Mouse (Mus musculus): ENCODE measurements around the gene Utp11.

Gene Utp11

DNA sequence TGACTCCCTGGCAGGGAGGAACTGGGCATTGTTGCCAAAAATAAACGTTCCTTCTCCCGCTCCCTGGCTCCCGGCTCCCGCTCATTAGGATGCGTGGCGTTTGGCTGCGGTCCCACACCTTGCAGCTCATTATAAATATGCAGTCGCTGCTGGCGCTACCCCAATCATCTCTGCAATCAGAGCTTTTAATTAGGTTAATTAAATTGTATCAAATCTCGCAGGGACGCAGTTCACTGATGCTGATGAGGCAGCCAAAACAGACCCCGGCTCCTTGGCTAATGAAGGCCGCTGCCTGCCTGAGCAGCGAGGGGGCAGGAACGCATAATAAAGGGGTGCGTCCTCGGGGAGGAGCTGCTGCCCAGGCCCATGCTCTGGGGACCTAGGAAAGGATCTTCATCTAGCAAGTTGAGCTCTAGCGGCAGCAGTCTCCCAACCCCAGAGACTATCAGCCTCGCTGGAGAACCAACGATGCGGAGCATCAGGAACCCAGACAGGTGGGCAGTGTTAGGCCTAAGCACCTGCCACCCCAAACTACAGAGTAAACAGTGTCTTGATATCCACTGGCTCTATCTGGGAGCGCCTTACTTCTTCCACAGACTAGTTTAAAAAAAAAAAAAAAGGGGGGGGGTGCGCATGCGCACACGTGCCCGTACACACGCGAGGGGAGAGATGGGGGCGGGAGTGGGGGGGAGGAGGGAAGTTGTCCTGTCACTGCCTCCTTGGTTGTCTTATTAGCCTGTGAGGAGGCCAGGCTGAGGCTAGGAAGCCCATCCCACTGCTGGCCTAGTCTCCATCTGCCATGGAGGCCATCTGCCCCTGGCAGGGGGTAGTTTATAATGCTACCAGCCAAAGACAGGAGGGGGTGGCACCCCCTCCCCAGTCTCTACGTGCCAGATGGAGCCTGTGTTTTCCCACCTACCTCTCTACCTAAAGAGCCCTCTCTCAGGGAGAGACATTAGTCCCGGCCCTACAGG is 20.8 kb downstream of the Utp11 start:
- no peak for DNase-seq (ENCODE audit: low spot score)

DNA sequence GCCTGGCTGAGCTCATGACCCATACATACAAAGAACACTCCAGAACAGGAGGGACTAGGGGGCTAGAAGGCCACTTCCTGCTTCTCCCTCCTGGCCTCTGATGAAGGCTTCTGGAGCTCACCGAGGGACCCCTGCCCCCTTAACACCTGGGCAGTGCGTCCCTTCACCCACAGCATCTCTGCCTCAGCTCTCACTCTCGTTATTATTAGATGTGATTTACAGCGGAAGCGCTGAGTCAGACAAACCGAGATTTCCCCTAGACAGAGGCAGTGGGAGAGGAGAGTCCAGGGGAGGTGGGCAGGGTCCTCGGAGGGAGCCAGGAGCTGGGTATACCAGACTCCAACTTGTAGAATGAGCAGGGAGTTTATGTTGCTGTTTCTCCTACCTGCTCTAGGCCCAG is 21.8 kb downstream of the Utp11 start:
- DNase-seq (ENCODE audit: low spot score): no peak

DNA sequence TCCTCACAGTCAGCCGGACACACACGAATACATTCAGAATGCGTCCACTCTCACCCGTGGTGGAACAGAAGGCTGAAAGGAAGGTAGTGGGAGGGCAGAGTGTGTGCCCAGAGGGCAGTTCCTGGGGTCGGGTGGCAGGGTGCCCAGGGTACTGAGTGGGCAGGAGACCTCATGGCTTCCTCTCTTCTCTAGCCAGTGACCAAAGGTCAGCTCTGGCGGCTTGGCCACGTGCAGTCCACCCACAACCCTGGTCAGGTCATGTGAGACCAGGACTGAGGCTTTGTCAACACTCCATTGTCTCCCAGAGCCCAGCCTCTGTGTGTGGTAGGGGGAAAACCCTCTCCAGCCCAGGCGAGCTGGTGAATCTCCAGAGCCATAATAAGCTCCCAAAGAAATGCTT is 23.2 kb downstream of the Utp11 start:
- peak; percentile 29 for DNase-seq (ENCODE audit: low spot score)

DNA sequence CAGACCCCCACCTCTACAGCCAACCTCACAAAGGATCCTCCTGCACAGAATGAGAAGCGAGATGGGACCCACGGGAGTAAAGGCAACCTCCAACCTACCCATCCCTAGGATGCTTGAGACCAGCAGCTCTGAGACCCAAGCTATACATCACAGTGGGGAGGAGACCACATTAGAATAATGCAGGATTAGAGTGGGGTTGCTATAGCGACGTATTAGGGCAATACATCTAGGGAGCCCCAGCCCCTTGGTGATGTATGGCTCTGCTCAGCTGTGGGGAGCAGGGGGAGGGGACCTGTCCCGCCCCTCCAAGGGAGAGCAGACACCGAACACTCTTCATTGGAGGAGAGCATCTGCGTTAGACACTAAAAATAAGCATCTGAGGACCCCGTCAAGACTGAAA is 25.3 kb downstream of the Utp11 start:
- DNase-seq (ENCODE audit: low spot score): no peak

DNA sequence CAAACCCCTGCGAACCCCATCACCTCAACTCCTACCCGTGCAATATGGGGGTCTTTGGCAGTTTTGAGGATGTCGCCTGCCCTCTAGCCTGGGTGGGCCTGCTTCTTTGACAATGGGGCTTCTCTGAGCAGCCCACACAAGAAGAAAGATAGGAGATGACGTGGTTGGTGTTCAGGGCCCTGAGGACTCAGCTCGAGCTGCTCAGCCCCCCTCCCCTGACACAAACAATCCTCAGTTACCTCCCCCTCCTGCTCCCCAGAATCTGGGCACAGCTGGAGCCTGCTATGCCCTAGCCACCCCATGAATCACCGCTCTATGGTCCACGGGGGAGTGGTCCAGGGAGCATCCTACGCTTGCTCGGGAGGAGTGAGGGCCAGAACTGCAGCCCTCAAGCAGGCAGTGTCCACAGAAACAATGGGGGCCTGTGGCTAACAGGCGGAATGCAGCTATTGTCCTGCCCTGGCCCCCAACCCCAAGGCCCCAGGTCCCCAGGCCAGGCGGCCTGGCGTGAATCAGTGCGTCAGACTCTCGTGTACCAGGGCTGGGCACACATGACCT is 25.8 kb downstream of the Utp11 start:
- DNase-seq (ENCODE audit: low spot score): no peak

DNA sequence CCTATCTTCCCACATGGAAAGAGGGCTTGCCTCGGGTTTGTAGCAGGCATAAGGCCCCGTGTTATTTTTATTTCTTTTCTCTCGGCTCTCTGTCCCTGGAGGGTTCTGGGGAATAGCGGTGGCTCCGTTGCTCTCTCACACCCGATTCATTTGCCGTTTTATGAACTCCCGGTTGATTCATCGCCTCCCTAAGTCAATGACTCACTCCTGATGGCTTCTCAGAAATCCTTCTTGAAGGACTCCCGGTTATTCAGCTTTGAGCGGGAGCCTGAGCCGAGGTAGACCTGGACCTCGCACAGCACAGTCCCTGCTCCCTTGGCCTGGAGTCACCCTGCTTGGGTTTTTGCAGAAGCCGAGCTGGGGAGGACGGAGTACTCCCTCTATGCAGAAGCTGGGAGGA is 28.8 kb downstream of the Utp11 start:
- no peak for DNase-seq (ENCODE audit: low spot score)

DNA sequence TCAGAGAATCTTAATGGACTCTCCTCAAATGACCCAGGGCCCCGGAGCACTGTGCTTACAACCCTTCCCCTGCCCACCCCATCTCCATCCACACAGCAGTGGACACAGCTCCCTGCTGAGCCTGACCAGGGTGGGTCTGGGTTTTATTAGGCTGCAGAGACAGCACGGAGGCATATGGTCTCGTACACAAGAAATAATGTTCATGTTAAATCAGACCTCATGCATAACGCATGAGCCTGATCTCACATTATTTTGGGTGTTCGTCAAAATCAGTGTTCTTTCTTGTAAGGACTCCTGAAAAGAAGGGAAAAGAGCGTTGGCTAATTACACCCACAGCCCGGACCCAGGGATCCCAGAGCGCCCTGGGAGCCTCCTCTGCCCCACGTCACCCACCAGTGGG is 29.2 kb downstream of the Utp11 start:
- DNase-seq (ENCODE audit: low spot score): no peak

DNA sequence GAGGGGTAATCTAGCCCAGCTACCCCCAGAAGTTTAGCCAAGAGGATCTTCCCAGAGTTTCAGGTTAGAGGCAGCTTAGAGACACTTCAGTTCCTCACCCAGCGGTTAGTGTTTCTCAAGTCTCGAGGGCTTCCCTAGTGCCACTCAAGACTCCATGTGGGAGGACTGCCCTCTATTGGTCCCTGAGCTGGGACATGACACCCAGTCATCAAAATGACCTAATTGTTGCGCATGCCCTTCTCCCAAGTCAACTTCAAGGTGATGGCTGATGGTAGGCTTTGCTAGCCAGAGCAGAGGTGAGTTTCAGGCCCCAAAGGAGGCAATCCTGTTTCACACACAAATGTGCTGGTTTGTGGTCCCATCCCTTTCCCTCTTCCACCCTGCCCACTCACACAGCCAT is 30.4 kb downstream of the Utp11 start:
- DNase-seq (ENCODE audit: low spot score): no peak

DNA sequence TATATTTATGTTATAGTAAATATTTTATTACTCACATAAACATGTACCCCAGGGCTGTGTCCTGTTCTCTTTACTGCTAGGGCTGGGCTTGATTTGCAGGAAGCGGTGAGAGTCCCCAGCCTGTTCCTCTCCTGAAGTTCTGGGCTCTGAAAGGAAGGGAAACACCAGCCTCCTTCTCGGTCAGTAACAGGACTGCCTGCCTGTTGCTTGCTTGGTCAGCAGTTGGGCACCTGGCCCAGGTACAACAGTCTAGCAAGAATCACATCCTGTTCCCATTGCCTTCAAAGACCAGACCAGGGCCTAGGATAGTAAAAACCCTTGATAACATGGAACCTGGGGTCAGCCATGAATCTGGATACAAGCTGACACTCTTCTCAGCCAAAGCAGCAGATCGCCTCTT is 32.8 kb downstream of the Utp11 start:
- no peak for DNase-seq (ENCODE audit: low spot score)

DNA sequence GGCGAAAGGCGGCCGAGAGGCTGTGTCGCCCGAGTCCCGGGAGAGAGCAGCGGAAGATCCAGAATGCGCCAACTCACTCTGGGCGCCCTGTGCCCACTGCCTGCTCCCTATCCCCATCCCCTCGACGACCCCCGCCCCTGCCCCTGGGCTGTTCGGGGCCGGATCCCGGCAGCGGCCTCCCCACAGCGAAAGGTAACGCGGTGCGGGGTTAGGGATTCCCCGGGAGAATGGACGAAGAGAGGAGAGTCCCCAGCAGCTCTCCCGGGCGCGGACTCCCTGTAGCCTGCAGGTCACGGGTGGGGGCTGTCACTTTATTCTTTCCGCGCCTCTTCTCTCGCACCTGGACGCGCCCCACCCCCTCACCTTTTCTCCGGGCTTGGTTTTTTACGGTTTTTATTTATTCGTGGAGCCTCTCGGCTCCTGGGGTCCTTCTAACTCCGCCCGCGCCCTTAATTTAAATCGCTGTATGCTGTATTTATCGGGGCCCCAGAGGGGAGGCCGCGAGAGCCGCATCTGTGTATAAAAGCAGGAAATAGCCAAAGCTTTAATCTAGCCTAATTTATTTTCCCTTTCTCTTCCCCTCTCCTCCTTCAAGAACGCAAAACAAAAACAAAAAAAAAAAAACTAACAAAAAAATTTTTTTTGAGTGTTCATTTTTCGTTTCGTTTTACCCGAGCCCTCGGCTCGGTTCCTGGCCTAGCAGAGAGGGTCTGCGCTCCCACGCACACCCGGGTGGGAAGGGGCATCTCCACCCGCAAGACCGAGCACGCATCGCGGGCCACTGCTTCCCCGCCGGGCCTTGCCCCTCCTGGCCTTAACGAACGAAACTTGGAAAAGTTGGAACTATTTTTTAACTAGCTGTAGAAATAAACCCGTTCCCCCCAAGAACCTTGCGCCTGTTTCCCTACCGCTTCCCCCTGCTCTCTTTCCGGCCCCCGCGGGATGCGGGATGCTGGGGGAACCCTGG is 33.9 kb downstream of the Utp11 start:
- no peak for DNase-seq (ENCODE audit: low spot score)

DNA sequence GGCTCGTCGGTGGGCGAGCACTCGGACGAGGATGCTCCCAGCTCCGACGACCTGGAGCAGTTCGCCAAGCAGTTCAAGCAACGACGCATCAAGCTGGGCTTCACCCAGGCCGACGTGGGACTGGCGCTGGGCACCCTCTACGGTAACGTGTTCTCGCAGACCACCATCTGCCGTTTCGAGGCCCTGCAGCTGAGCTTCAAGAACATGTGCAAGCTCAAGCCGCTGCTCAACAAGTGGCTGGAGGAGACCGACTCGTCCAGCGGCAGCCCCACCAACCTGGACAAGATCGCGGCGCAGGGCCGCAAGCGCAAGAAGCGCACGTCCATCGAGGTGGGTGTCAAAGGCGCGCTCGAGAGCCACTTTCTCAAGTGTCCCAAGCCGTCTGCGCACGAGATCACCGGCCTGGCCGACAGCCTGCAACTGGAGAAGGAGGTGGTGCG is 35.0 kb downstream of the Utp11 start:
- DNase-seq (ENCODE audit: low spot score): no peak

DNA sequence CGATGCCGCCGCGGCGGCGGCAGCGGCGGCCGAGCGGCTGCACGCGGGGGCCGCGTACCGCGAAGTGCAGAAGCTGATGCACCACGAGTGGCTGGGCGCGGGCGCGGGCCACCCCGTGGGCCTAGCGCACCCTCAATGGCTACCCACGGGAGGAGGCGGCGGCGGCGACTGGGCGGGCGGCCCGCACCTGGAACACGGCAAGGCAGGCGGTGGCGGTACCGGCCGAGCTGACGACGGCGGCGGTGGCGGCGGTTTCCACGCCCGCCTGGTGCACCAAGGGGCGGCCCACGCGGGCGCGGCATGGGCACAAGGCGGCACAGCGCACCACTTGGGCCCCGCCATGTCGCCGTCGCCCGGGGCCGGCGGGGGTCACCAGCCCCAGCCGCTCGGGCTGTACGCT is 35.6 kb downstream of the Utp11 start:
- no peak for DNase-seq (ENCODE audit: low spot score)

DNA sequence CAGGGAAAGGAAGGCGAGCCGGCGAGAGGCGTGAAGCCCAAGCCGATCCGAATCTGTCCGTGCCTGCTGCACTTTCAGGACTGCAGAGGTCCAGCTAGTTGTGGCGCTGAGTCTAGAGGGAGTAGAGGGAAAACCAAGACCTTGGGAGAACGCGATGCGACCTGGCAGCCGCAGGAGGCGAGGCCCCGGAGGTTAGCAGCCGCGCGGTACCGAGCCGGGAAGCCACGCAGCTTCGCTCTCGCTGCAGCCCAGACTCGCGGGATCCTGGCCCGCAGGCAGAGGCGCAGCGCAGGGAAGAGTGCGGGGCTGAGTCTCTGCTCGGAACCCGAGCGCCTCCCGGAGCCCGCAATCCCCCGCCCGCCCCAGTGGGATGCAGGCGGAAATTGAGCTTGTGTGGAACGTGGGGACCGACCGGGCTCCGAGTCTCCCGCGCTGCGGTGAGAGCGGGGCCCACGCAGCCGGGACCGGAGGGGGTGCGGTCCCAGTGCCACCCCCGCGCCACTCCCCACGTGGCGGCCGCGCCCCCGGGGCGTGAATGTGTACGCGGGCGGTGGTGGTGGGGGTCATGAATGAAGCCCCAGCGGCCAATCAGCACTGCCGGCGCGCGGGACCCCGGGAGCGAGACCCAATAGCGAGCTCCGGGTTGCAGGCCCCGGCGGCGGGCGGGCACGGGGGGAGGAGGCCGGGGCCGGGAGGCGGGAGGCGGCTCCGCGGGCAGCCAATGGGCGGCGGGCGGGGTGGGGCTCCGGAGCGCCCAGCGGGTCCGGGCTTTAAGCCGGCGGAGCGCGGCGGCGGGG is 36.3 kb downstream of the Utp11 start:
- DNase-seq (ENCODE audit: low spot score): peak; percentile 90

DNA sequence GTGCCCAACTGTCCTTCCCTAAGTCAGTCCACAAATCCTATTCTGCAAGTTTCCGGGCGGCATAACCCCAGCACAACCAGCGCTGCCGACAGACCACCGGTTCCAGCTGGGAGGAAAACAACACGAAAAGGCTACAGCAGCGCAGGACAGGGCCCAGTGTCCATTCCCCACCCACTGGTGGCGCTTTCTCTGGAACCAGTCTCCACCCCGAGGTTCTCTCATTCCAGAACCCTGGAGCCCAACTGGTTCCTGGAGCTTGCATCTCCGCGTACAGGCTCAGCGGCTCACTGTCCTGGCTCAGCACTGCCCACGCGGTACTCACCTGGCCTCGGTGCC is 36.9 kb downstream of the Utp11 start, which contains the start of gene Pou3f1:
Gene Pou3f1, plus strand, starts transcription at position 290 of the 336 bp plus-strand sequence.
- no peak for DNase-seq (ENCODE audit: low spot score)

DNA sequence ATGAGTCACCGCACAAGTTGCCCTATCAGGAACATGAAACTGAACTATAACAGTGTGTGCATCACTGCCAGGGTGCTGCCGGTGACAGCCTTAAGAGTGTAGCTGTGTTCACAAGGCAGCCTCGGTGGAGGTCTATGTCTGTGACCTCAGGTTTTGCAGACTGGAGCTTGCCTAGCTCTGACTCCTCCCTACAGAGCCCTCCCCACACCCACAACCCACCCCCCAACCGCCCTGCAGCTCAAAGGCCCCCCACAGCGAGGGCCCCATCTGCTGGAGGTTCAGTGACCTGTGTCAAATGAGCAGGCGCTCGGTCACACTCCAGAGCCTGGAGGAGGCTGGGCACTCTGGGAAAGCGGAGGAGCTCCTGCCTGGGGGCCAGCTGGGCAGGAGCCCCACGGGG is 40.5 kb downstream of the Utp11 start:
- DNase-seq (ENCODE audit: low spot score): peak; percentile 51

DNA sequence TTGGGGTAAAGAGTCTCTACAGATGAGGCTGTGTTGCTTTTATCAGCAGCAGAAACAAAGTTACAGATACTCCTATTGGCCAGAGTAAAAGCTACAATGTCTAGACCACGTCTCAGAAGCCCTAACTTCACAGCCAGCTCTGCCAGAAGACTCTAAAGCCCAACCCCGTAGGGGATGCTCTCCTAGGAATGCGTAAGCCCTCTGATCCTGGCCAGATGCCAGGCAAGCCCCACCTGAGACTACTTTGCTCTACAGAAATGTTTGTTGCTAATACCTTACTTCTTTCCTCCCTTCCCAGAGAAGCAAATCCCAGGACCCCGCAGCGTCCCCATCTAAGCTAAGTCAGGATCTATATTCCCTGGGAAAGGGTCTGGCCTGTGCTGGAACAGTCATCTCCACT is 45.5 kb downstream of the Utp11 start:
- DNase-seq (ENCODE audit: low spot score): no peak

DNA sequence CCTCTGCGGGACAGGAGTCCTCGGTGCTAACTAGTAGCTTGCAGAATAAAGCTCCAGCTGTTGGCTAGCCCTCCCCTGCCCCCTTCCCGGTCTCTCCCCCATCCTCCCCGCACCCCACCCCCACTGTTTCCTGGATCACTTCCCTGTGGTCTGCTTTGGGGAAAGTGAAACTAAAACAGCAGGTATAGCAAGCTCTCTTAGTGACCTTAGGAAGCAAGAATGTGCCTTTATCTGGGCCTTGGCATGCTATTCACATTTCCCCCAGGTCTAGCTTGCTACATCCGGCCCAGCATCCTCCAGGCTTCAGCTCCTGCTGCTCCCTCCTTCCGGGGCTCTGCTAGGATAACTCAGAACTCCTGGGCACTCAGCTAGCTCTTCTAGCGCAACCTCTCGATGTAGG is 46.8 kb downstream of the Utp11 start:
- peak; percentile 23 for DNase-seq (ENCODE audit: low spot score)

DNA sequence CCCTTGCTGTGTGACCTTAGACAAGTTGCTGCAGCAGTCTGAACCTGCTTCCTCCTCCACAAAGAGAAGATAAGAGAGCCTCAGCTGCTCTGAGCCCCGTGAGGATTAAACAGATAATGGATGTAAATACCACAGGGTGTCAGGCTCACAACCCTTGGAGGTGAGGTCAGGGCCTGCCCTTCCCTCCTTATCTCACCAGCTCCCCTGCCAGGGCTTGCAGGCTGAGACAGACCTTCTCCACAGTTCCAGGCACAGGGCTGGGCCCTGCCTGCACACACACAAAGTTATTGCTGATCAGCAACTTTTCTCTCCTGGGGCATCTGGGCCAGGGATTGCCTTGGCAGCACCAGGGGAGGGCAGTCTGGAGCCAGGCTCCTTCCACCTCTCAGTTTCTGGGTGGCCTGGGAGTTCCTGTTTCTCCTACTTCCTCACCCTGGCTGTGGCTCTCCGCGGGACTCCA is 48.4 kb downstream of the Utp11 start:
- peak; percentile 66 for DNase-seq (ENCODE audit: low spot score)

DNA sequence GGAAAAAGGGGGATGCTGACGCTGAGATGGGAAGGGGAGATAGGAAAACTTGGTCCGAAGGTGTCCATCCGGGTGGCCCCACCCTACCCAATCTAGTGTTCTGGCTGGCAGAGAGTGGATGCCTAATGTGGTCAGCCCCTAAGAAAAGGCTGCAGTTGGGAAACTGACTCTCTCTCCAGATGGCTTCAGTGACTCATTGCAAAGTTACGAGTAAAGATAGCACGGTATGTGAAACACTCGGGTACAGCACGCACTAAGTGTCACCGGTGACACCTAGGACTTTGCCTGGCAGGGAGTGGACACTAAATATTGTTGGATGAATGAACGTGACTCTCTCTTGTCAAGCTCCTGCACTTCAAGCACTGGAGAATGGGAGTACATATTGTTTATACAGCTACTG is 49.5 kb downstream of the Utp11 start:
- DNase-seq (ENCODE audit: low spot score): no peak

DNA sequence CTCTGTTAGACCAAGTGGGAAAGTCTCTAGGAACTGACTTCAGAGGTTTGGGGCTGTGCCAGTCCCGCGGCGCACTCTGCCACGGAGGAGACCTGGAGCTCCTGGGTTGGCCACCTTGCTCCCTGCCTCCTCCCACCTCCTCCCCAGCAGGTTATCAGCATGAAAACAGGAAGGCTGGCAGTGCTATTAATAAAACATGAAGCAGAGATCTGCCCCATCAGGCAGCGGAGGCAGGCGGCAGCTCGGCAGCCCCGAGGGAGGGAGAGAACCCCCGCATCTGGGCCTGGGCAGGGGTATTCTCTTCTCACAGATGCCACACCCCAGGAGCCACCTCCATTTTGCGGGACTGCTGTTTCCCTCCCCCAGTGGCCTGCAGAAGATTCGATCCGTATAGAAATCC is 53.7 kb downstream of the Utp11 start:
- no peak for DNase-seq (ENCODE audit: low spot score)

DNA sequence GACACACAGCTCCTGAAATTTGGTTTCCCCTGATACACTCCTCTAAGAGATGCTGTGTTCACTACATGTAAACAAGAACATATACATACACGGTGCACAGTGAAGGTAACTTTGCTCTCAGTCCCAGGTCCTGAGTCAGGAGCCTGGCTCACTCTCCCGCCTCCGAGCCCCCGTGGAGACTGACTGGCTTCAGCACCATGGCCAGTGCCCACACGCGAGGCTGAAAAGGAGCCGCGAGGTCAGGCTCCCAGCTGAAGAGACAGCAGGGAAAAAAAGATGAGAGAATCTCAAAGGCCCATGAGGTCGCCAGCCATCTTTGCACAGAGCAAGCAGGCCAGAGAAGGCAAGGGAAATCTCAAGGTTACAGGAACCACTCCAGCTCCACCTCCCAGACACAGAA is 60.1 kb downstream of the Utp11 start:
- peak; percentile 73 for DNase-seq (ENCODE audit: low spot score)

DNA sequence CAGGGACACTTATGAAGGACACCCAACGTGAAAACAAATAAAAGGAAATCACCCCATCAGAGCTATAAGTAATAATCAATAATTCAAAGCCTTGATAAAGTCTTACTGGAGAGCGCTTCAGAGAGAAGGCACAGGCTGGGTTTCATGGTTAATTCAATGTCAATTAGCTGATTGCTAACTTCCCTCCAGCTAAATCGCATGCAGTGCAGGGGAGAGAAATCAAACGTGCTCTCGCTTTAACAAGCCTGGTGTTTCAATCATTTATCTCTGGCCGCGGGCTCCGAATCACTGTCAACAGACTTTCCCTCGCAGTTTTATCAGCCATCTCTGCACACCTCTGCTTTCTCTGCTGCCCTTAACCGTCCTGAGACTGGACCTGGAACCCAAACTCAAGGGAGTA is 60.5 kb downstream of the Utp11 start:
- no peak for DNase-seq (ENCODE audit: low spot score)
